Mouse (Mus musculus) CH12.LX (cell line): ENCODE data around the gene Psmg3.

ENCODE experiments used
- MEF2A ChIP-seq: IDR thresholded peaks from 2 replicates; pipeline ENCODE4 v1.6.1; 2014; ENCODE audit warnings: low read depth, mild to moderate bottlenecking, inconsistent platforms, low read length, improper control_type of control experiment, borderline replicate concordance
- POLR2A ChIP-seq: IDR thresholded peaks from 2 replicates; pipeline ENCODE4 v1.6.1; 2011; ENCODE audit warnings: low read depth, mild to moderate bottlenecking, improper control_type of control experiment, low read length
- ZKSCAN1 ChIP-seq: IDR thresholded peaks from 2 replicates; pipeline ENCODE4 v1.6.1; 2012; ENCODE audit warnings: low read depth, inconsistent platforms, low read length, improper control_type of control experiment, borderline replicate concordance

DNA sequence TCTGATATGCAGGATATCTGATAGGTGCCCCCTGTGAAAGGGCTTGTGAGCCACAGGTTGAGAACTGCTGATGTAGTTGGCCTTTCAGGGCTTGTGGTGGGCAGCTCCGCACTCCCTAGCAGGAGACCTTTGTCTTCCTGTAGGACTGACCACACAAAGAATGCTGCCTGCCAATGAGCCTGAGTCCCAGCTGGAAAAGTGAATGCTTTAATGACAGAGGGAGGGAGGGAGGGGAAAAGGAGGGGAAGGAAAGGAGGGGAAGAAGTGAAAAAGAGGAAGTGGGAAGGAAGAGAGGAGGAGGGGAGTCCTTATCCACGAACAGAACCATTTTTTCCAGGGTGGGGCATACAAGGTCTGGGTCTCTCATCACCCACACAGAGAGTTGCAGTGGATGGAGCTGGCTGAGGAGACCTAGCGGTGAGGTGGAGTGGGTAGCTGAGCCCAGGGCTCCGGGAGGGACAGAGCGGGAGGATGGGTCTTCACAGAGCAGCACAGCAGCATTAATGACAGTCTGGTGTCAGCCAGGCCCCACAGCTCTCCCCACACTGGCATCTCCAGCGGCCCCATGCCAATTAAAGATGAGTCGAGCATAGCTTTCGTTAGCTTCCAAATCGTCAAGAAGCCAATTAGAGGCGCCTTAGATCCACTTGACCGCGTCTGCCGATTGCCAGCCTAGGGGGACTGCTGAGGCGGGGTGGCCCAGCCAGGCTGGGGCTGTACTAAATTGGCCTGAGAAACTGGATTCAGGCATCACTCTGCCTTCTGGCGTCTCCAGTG is 33.8 kb upstream of the Psmg3 start:
- TF ChIP-seq POLR2A = no peak
- TF ChIP-seq MEF2A = no peak
- TF ChIP-seq ZKSCAN1 = no peak
